Mouse (Mus musculus): ENCODE results near the gene Olfr152. TPM values are rescaled to one million over a fixed set of nuclear protein-coding genes. Genes with fewer than 3 reads are reported as not detected.

Olfr152 gene
- total and polyA plus RNA-seq, 3 experiments = not detected

Other genes starting within 250 kb of the Olfr152 start
Only the 20 nearest of the 29 such genes appear.
- not detected in 2 replicates for gene Olfr1130, start 173.3 kb upstream of the Olfr152 start, total RNA-seq (2012; rRNA removed)
- gene Olfr1130, start 173.3 kb upstream of the Olfr152 start, total RNA-seq (2014; rRNA removed) = not detected in 2 replicates
- gene Olfr1130, start 173.3 kb upstream of the Olfr152 start, polyA plus RNA-seq (2012; ENCODE audit: insufficient read length, low read depth) = not detected in 2 replicates
- gene Olfr1131, start 152.4 kb upstream of the Olfr152 start, total RNA-seq (2012; rRNA removed) = not detected in 2 replicates
- gene Olfr1131, start 152.4 kb upstream of the Olfr152 start, total RNA-seq (2014; rRNA removed) = not detected in 2 replicates
- gene Olfr1131, start 152.4 kb upstream of the Olfr152 start, polyA plus RNA-seq (2012; ENCODE audit: insufficient read length, low read depth) = not detected in 2 replicates
- gene Olfr1132, start 141.9 kb upstream of the Olfr152 start, total RNA-seq (2012; rRNA removed) = not detected in 2 replicates
- gene Olfr1132, start 141.9 kb upstream of the Olfr152 start, total RNA-seq (2014; rRNA removed) = not detected in 2 replicates
- not detected in 2 replicates for gene Olfr1132, start 141.9 kb upstream of the Olfr152 start, polyA plus RNA-seq (2012; ENCODE audit: insufficient read length, low read depth)
- gene Olfr1133, start 132.1 kb upstream of the Olfr152 start, total RNA-seq (2012; rRNA removed) = not detected in 2 replicates
- not detected in 2 replicates for gene Olfr1133, start 132.1 kb upstream of the Olfr152 start, total RNA-seq (2014; rRNA removed)
- not detected in 2 replicates for gene Olfr1133, start 132.1 kb upstream of the Olfr152 start, polyA plus RNA-seq (2012; ENCODE audit: insufficient read length, low read depth)
- gene Olfr1134, start 121.0 kb upstream of the Olfr152 start, total RNA-seq (2012; rRNA removed) = not detected in 2 replicates
- gene Olfr1134, start 121.0 kb upstream of the Olfr152 start, total RNA-seq (2014; rRNA removed) = not detected in 2 replicates
- not detected in 2 replicates for gene Olfr1134, start 121.0 kb upstream of the Olfr152 start, polyA plus RNA-seq (2012; ENCODE audit: insufficient read length, low read depth)
- gene Olfr1135, start 105.8 kb upstream of the Olfr152 start, total RNA-seq (2012; rRNA removed) = not detected in 2 replicates
- not detected in 2 replicates for gene Olfr1135, start 105.8 kb upstream of the Olfr152 start, total RNA-seq (2014; rRNA removed)
- gene Olfr1135, start 105.8 kb upstream of the Olfr152 start, polyA plus RNA-seq (2012; ENCODE audit: insufficient read length, low read depth) = not detected in 2 replicates
- not detected in 2 replicates for gene Olfr1136, start 85.5 kb upstream of the Olfr152 start, total RNA-seq (2012; rRNA removed)
- not detected in 2 replicates for gene Olfr1136, start 85.5 kb upstream of the Olfr152 start, total RNA-seq (2014; rRNA removed)
- not detected in 2 replicates for gene Olfr1136, start 85.5 kb upstream of the Olfr152 start, polyA plus RNA-seq (2012; ENCODE audit: insufficient read length, low read depth)
- gene Olfr1137, start 66.3 kb upstream of the Olfr152 start, total RNA-seq (2012; rRNA removed) = not detected in 2 replicates
- gene Olfr1137, start 66.3 kb upstream of the Olfr152 start, total RNA-seq (2014; rRNA removed) = not detected in 2 replicates
- not detected in 2 replicates for gene Olfr1137, start 66.3 kb upstream of the Olfr152 start, polyA plus RNA-seq (2012; ENCODE audit: insufficient read length, low read depth)
- gene Olfr1138, start 39.5 kb upstream of the Olfr152 start, total RNA-seq (2012; rRNA removed) = not detected in 2 replicates
- not detected in 2 replicates for gene Olfr1138, start 39.5 kb upstream of the Olfr152 start, total RNA-seq (2014; rRNA removed)
- gene Olfr1138, start 39.5 kb upstream of the Olfr152 start, polyA plus RNA-seq (2012; ENCODE audit: insufficient read length, low read depth) = not detected in 2 replicates
- gene Olfr1140, start 35.7 kb upstream of the Olfr152 start, total RNA-seq (2012; rRNA removed) = not detected in 2 replicates
- not detected in 2 replicates for gene Olfr1140, start 35.7 kb upstream of the Olfr152 start, total RNA-seq (2014; rRNA removed)
- not detected in 2 replicates for gene Olfr1140, start 35.7 kb upstream of the Olfr152 start, polyA plus RNA-seq (2012; ENCODE audit: insufficient read length, low read depth)
- not detected in 2 replicates for gene Olfr1141, start 25.5 kb upstream of the Olfr152 start, total RNA-seq (2012; rRNA removed)
- not detected in 2 replicates for gene Olfr1141, start 25.5 kb upstream of the Olfr152 start, total RNA-seq (2014; rRNA removed)
- not detected in 2 replicates for gene Olfr1141, start 25.5 kb upstream of the Olfr152 start, polyA plus RNA-seq (2012; ENCODE audit: insufficient read length, low read depth)
- gene Olfr1143, start 21.1 kb downstream of the Olfr152 start, total RNA-seq (2012; rRNA removed) = not detected in 2 replicates
- not detected in 2 replicates for gene Olfr1143, start 21.1 kb downstream of the Olfr152 start, total RNA-seq (2014; rRNA removed)
- not detected in 2 replicates for gene Olfr1143, start 21.1 kb downstream of the Olfr152 start, polyA plus RNA-seq (2012; ENCODE audit: insufficient read length, low read depth)
- gene Olfr1145, start 30.3 kb downstream of the Olfr152 start, total RNA-seq (2012; rRNA removed) = not detected in 2 replicates
- gene Olfr1145, start 30.3 kb downstream of the Olfr152 start, total RNA-seq (2014; rRNA removed) = not detected in 2 replicates
- gene Olfr1145, start 30.3 kb downstream of the Olfr152 start, polyA plus RNA-seq (2012; ENCODE audit: insufficient read length, low read depth) = not detected in 2 replicates
- gene Olfr1148, start 51.0 kb downstream of the Olfr152 start, total RNA-seq (2012; rRNA removed) = not detected in 2 replicates
- gene Olfr1148, start 51.0 kb downstream of the Olfr152 start, total RNA-seq (2014; rRNA removed) = not detected in 2 replicates
- not detected in 2 replicates for gene Olfr1148, start 51.0 kb downstream of the Olfr152 start, polyA plus RNA-seq (2012; ENCODE audit: insufficient read length, low read depth)
- gene Olfr1150-ps1, start 64.5 kb downstream of the Olfr152 start, total RNA-seq (2012; rRNA removed) = not detected in 2 replicates
- gene Olfr1150-ps1, start 64.5 kb downstream of the Olfr152 start, total RNA-seq (2014; rRNA removed) = not detected in 2 replicates
- gene Olfr1150-ps1, start 64.5 kb downstream of the Olfr152 start, polyA plus RNA-seq (2012; ENCODE audit: insufficient read length, low read depth) = not detected in 2 replicates
- gene Olfr1151, start 76.4 kb downstream of the Olfr152 start, total RNA-seq (2012; rRNA removed) = not detected in 2 replicates
- not detected in 2 replicates for gene Olfr1151, start 76.4 kb downstream of the Olfr152 start, total RNA-seq (2014; rRNA removed)
- not detected in 2 replicates for gene Olfr1151, start 76.4 kb downstream of the Olfr152 start, polyA plus RNA-seq (2012; ENCODE audit: insufficient read length, low read depth)
- gene Olfr1152, start 87.0 kb downstream of the Olfr152 start, total RNA-seq (2012; rRNA removed) = not detected in 2 replicates
- not detected in 2 replicates for gene Olfr1152, start 87.0 kb downstream of the Olfr152 start, total RNA-seq (2014; rRNA removed)
- gene Olfr1152, start 87.0 kb downstream of the Olfr152 start, polyA plus RNA-seq (2012; ENCODE audit: insufficient read length, low read depth) = 0.04 and 0.05 TPM in 2 replicates
- not detected in 2 replicates for gene Olfr1153, start 115.5 kb downstream of the Olfr152 start, total RNA-seq (2012; rRNA removed)
- gene Olfr1153, start 115.5 kb downstream of the Olfr152 start, total RNA-seq (2014; rRNA removed) = not detected in 2 replicates
- gene Olfr1153, start 115.5 kb downstream of the Olfr152 start, polyA plus RNA-seq (2012; ENCODE audit: insufficient read length, low read depth) = not detected in 2 replicates
- not detected in 2 replicates for gene Olfr1154, start 125.7 kb downstream of the Olfr152 start, total RNA-seq (2012; rRNA removed)
- gene Olfr1154, start 125.7 kb downstream of the Olfr152 start, total RNA-seq (2014; rRNA removed) = not detected in 2 replicates
- not detected in 2 replicates for gene Olfr1154, start 125.7 kb downstream of the Olfr152 start, polyA plus RNA-seq (2012; ENCODE audit: insufficient read length, low read depth)
- not detected in 2 replicates for gene Olfr1155, start 165.7 kb downstream of the Olfr152 start, total RNA-seq (2012; rRNA removed)
- not detected in 2 replicates for gene Olfr1155, start 165.7 kb downstream of the Olfr152 start, total RNA-seq (2014; rRNA removed)
- gene Olfr1155, start 165.7 kb downstream of the Olfr152 start, polyA plus RNA-seq (2012; ENCODE audit: insufficient read length, low read depth) = not detected in 2 replicates